Mouse (Mus musculus): ENCODE measurements around the gene Eef1a2. TPM values are rescaled to one million over a fixed set of nuclear protein-coding genes. Genes with fewer than 3 reads are reported as not detected.

Gene Eef1a2
- polyA plus RNA-seq, 1 experiment, result not detected

DNA sequence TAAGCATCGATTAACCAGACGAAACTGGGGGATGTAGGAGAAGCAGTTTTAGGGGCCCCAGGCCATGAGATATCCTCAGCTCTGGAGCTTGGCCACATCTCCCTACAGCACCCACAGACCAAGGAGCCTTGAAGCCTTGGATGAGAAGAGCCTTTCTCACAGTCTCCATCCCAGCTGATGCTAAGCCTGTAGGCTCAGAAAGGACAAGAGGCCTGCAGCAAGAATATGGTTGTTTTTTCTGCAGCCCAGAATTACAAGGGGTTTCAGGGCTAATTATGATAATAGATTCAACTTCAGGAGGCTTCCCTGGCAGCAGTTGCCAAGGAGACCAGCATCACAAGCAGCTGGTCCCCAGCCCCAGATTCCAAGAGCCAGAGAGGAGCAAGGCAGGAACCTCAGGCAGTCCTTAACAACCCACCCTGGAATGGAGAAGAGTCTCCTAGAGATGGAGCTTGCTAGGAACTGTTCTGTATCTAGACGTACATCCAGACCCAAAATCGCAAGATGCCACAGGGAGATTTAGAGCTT lies 35.8 kb downstream of the Eef1a2 start:
- no peak for TF ChIP-seq CTCF (IDR thresholded peaks at IDR 0.05; ENCODE audit: low read depth, low read length)
- no peak for TF ChIP-seq POLR2A (IDR thresholded peaks at IDR 0.05; ENCODE audit: borderline replicate concordance, low read depth, low read length)
- no peak overlapping the region for H3K4me3 ChIP-seq (ENCODE audit: insufficient read depth, low read length)
- no peaks in the 10 kb centered on the region for H3K4me1 ChIP-seq (ENCODE audit: control insufficient read depth, insufficient read depth, low read length)
- H3K27ac ChIP-seq (ENCODE audit: insufficient read depth, low read depth, low read length), result no peak overlapping the region

DNA sequence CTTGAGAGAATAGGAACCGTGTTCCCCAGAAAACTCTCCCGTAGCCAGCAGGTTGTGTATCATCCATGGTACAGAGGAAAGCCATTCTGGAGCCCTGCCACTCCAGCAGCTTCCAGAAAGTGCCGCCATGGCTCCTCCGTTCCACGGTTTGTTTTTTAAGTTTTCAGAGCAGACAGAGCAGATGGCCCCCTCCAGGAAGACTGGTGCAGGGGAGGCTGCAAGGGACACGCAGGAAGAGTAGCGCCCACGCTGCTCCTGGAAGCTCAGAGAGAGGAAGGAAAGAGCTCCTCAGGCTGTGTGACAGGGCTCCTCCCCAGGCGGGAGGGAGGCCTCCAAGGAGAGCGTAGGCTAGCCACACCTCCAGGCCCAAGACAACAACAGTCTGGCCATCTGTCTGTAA lies 36.9 kb downstream of the Eef1a2 start:
- H3K4me3 ChIP-seq (ENCODE audit: insufficient read depth, low read length), result no peak overlapping the region
- H3K4me1 ChIP-seq (ENCODE audit: control insufficient read depth, insufficient read depth, low read length), result no peaks in the 10 kb centered on the region
- no peak overlapping the region for H3K27ac ChIP-seq (ENCODE audit: insufficient read depth, low read depth, low read length)
- TF ChIP-seq CTCF (IDR thresholded peaks at IDR 0.05; ENCODE audit: low read depth, low read length), result no peak
- TF ChIP-seq POLR2A (IDR thresholded peaks at IDR 0.05; ENCODE audit: borderline replicate concordance, low read depth, low read length), result no peak

DNA sequence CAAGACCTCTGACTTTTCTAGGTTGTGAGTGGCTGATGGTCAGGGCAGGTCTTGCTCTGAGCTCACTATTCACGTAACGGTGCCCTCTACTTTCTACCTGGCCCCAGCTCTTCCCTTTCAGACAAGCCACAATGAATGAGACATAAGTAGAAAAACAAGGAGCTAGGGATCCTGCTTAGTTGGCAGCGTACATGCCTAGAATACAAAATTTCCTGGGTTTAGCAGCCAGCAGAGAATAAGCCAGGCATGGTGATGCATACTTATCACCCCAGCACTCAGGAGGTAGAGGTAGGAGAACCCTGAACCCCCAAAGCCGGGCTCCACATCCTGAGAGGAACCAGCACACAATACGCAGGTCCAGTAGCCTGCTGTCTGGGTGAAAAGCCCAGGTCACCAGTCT lies 40.4 kb downstream of the Eef1a2 start:
- TF ChIP-seq CTCF (IDR thresholded peaks at IDR 0.05; ENCODE audit: low read depth, low read length) (no peak), POLR2A (IDR thresholded peaks at IDR 0.05; ENCODE audit: borderline replicate concordance, low read depth, low read length) (no peak)
- H3K27ac ChIP-seq (ENCODE audit: insufficient read depth, low read depth, low read length), result no peak overlapping the region
- no peak overlapping the region for H3K4me3 ChIP-seq (ENCODE audit: insufficient read depth, low read length)
- H3K4me1 ChIP-seq (ENCODE audit: control insufficient read depth, insufficient read depth, low read length), result no peaks in the 10 kb centered on the region

DNA sequence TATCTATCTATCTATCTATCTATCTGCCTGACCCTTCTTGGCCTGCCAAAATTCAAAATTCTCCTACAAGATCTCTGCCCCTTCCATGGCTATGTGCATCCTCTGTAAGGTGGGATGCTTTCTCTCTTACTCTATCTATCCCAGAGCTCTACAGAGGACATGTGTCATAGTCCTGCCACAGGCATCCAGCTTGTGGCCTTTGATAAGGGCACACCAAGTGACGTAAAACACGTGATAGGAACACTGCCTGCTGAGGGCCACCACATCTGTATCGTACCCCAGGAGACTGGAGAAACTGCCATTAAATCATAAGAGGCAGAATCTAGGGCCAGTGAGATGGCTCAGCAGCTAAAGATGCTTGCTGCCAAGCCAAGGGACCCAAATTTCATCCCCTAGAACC lies 41.4 kb downstream of the Eef1a2 start:
- no peaks in the 10 kb centered on the region for H3K4me1 ChIP-seq (ENCODE audit: control insufficient read depth, insufficient read depth, low read length)
- H3K4me3 ChIP-seq (ENCODE audit: insufficient read depth, low read length), result no peak overlapping the region
- TF ChIP-seq POLR2A (IDR thresholded peaks at IDR 0.05; ENCODE audit: borderline replicate concordance, low read depth, low read length), result no peak
- TF ChIP-seq CTCF (IDR thresholded peaks at IDR 0.05; ENCODE audit: low read depth, low read length), result no peak
- no peak overlapping the region for H3K27ac ChIP-seq (ENCODE audit: insufficient read depth, low read depth, low read length)

DNA sequence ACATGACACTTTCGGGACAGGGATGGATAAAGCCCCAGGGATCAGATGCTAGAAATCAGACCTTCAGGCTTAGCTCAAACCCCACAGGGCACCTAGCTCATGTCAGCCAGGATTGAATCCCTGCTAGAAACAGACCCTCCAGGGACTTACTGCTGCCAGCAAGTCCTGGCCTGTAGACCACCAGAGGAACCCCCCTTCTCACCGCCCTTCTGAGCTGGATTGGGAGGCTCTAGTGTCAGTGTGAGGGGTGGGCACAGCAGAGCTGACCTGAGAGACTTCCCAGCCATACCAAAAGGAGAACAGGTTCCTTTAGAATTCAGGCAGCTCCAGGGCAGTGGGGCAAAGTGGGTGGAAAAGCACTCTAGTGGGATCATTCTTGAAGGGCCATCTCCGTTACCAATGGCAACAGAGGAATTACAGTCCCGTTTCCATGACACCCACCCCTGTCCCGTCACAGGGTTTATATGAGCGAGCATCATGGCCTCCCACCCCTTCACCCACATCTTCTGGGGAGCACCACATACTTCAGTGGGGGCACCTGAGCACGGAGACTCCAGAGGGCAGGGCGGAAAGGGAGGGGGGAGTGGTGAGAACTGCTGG lies 43.0 kb downstream of the Eef1a2 start:
- TF ChIP-seq POLR2A (IDR thresholded peaks at IDR 0.05; ENCODE audit: borderline replicate concordance, low read depth, low read length) (no peak), CTCF (IDR thresholded peaks at IDR 0.05; ENCODE audit: low read depth, low read length) (no peak)
- Histone ChIP-seq H3K4me1 (ENCODE audit: control insufficient read depth, insufficient read depth, low read length) (no peaks in the 10 kb centered on the region), H3K4me3 (ENCODE audit: insufficient read depth, low read length) (no peak overlapping the region), H3K27ac (ENCODE audit: insufficient read depth, low read depth, low read length) (no peak overlapping the region)

DNA sequence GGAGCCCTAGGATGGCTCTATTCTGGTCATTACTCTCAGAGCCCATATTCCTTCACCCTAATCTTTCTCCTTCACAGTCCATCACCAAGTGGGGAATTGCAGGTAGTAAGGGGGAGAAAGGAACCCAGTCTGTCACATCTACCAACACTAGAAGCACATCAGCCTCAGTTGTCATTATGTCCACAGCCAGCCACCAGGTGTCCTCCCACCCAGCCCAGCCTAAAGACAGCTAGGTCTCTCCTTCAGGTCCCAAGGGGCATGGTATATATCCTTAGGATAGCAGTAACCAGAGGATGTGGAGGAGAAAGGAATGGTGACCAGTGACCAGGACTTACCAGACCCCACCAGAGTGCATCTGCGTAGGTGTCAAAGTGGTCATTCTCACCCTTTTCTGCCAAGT lies 45.1 kb downstream of the Eef1a2 start:
- Histone ChIP-seq H3K4me1 (ENCODE audit: control insufficient read depth, insufficient read depth, low read length) (no peaks in the 10 kb centered on the region), H3K4me3 (ENCODE audit: insufficient read depth, low read length) (no peak overlapping the region), H3K27ac (ENCODE audit: insufficient read depth, low read depth, low read length) (no peak overlapping the region)
- TF ChIP-seq CTCF (IDR thresholded peaks at IDR 0.05; ENCODE audit: low read depth, low read length), result no peak
- no peak for TF ChIP-seq POLR2A (IDR thresholded peaks at IDR 0.05; ENCODE audit: borderline replicate concordance, low read depth, low read length)

DNA sequence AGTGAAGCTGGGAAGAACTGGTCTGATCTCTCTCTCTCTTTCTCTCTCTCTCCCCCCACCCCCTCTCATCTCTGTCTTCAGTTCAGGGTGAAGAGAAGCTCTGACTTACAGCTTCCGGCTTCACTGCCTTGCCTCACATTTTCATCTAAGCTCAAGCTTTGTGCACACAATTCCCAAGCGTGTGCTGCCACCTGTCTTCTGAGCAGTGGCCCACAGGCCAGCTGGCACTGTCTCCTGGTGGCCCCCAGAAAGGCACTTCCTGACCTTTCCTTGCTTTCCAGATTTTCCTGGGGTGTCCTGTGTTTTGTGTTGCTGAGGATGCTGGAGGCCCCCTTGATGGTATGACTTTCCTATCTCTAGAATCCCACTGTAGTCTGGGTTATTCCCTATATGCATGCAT lies 52.7 kb downstream of the Eef1a2 start:
- TF ChIP-seq POLR2A (IDR thresholded peaks at IDR 0.05; ENCODE audit: borderline replicate concordance, low read depth, low read length) (no peak), CTCF (IDR thresholded peaks at IDR 0.05; ENCODE audit: low read depth, low read length) (no peak)
- no peak overlapping the region for H3K4me3 ChIP-seq (ENCODE audit: insufficient read depth, low read length)

DNA sequence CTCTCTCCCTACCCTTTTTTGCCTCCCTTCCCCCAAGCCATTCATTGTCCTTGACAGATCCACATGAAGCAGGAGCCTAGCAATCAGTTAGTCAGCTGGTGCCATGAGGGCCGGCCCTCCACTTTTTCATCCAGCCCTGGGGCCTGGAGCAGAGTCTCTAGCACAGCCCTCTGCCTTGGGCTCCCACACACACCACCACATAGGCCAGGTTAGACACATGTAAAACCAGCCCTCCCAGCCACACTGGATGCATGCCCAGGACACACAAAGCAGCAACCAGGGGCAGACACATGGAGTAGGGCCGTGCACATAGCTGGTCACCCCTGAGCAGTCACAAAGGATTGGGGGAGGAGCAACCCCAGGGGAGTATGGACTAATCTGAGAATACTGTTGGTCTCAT lies 54.7 kb downstream of the Eef1a2 start:
- Histone ChIP-seq H3K27ac (ENCODE audit: insufficient read depth, low read depth, low read length) (no peak overlapping the region), H3K4me3 (ENCODE audit: insufficient read depth, low read length) (no peak overlapping the region), H3K4me1 (ENCODE audit: control insufficient read depth, insufficient read depth, low read length) (no peaks in the 10 kb centered on the region)
- TF ChIP-seq CTCF (IDR thresholded peaks at IDR 0.05; ENCODE audit: low read depth, low read length) (no peak), POLR2A (IDR thresholded peaks at IDR 0.05; ENCODE audit: borderline replicate concordance, low read depth, low read length) (no peak)

More for the DNA sequence above, 52.7 kb downstream of the Eef1a2 start:
- no peaks in the 10 kb centered on the region for H3K4me1 ChIP-seq (ENCODE audit: control insufficient read depth, insufficient read depth, low read length)
- no peak overlapping the region for H3K27ac ChIP-seq (ENCODE audit: insufficient read depth, low read depth, low read length)

DNA sequence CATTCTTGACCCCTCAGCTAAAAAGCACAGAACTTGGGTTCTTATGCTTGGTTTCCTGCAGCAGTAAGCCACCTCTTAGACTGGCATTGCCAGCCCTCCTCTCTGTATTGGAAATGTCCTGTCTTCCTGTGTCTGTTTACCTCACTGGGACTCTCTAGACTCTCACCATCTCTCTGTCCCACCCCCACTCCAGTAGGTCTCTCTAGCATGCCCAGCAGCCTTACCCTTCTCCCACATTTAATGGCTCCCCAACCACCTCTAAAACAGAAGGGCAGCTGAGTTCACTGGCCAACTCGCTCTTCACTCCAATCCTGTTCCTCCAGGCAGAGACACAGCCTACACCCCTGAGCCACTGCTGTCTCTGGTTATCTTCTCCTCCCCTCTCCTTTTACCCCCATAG lies 55.2 kb downstream of the Eef1a2 start:
- no peak for TF ChIP-seq POLR2A (IDR thresholded peaks at IDR 0.05; ENCODE audit: borderline replicate concordance, low read depth, low read length)
- TF ChIP-seq CTCF (IDR thresholded peaks at IDR 0.05; ENCODE audit: low read depth, low read length), result no peak
- Histone ChIP-seq H3K4me1 (ENCODE audit: control insufficient read depth, insufficient read depth, low read length) (no peaks in the 10 kb centered on the region), H3K27ac (ENCODE audit: insufficient read depth, low read depth, low read length) (no peak overlapping the region), H3K4me3 (ENCODE audit: insufficient read depth, low read length) (no peak overlapping the region)

DNA sequence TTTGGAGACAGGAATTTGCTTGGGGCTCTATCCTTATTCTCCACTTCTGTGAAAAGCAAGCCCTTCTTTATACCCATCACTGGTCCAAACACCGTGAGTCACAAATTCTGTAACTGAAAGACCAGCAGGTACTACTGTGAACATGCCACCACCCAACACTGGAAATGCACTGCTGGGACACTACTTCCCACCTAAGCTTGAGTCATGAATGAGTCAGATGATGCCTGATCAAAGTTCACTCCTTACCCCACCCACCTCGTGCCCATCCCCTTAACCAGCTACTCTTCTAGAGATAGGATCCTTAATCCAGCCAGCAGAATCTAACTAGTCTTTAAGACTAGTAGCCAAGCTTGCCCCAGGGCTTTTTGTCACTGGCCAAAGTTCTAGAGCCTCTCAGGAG lies 56.7 kb downstream of the Eef1a2 start:
- TF ChIP-seq CTCF (IDR thresholded peaks at IDR 0.05; ENCODE audit: low read depth, low read length) (no peak), POLR2A (IDR thresholded peaks at IDR 0.05; ENCODE audit: borderline replicate concordance, low read depth, low read length) (no peak)
- Histone ChIP-seq H3K4me3 (ENCODE audit: insufficient read depth, low read length) (no peak overlapping the region), H3K4me1 (ENCODE audit: control insufficient read depth, insufficient read depth, low read length) (no peaks in the 10 kb centered on the region), H3K27ac (ENCODE audit: insufficient read depth, low read depth, low read length) (no peak overlapping the region)

Other genes with a start within 250 kb of the Eef1a2 start
- 32.4 and 34.0 TPM in 2 replicates for gene Ythdf1, start 236.1 kb downstream of the Eef1a2 start, polyA plus RNA-seq (2012; ENCODE audit: insufficient read depth, insufficient read length, missing spikeins)
- not detected in 2 replicates for gene Birc7, start 228.0 kb downstream of the Eef1a2 start, polyA plus RNA-seq (2012; ENCODE audit: insufficient read depth, insufficient read length, missing spikeins)
- not detected in 2 replicates for gene Nkain4, start 202.3 kb downstream of the Eef1a2 start, polyA plus RNA-seq (2012; ENCODE audit: insufficient read depth, insufficient read length, missing spikeins)
- 30.5 and 35.3 TPM in 2 replicates for gene Arfgap1, start 189.8 kb downstream of the Eef1a2 start, polyA plus RNA-seq (2012; ENCODE audit: insufficient read depth, insufficient read length, missing spikeins)
- gene Col20a1, start 170.5 kb downstream of the Eef1a2 start, polyA plus RNA-seq (2012; ENCODE audit: insufficient read depth, insufficient read length, missing spikeins), result 1.5 and 1.9 TPM in 2 replicates
- gene Chrna4, start 113.5 kb downstream of the Eef1a2 start, polyA plus RNA-seq (2012; ENCODE audit: insufficient read depth, insufficient read length, missing spikeins), result not detected in 2 replicates
- not detected in 2 replicates for gene Kcnq2, start 21.7 kb downstream of the Eef1a2 start, polyA plus RNA-seq (2012; ENCODE audit: insufficient read depth, insufficient read length, missing spikeins)
- gene Ppdpf, start 30.2 kb upstream of the Eef1a2 start, polyA plus RNA-seq (2012; ENCODE audit: insufficient read depth, insufficient read length, missing spikeins), result 46.1 and 47.5 TPM in 2 replicates
- gene Ptk6, start 45.8 kb upstream of the Eef1a2 start, polyA plus RNA-seq (2012; ENCODE audit: insufficient read depth, insufficient read length, missing spikeins), result not detected in 2 replicates
- gene Srms, start 56.2 kb upstream of the Eef1a2 start, polyA plus RNA-seq (2012; ENCODE audit: insufficient read depth, insufficient read length, missing spikeins), result not detected in 2 replicates
- not detected in 2 replicates for gene Fndc11, start 63.0 kb upstream of the Eef1a2 start, polyA plus RNA-seq (2012; ENCODE audit: insufficient read depth, insufficient read length, missing spikeins)
- gene Helz2, start 85.0 kb upstream of the Eef1a2 start, polyA plus RNA-seq (2012; ENCODE audit: insufficient read depth, insufficient read length, missing spikeins), result 11.2 and 13.3 TPM in 2 replicates
- gene Gmeb2, start 131.0 kb upstream of the Eef1a2 start, polyA plus RNA-seq (2012; ENCODE audit: insufficient read depth, insufficient read length, missing spikeins), result 11.4 and 16.4 TPM in 2 replicates
- gene Stmn3, start 157.5 kb upstream of the Eef1a2 start, polyA plus RNA-seq (2012; ENCODE audit: insufficient read depth, insufficient read length, missing spikeins), result not detected in 2 replicates
- gene Rtel1, start 162.7 kb upstream of the Eef1a2 start, polyA plus RNA-seq (2012; ENCODE audit: insufficient read depth, insufficient read length, missing spikeins), result 17.1 and 27.3 TPM in 2 replicates
- gene Zgpat, start 207.9 kb upstream of the Eef1a2 start, polyA plus RNA-seq (2012; ENCODE audit: insufficient read depth, insufficient read length, missing spikeins), result 18.7 and 22.5 TPM in 2 replicates
- gene Arfrp1, start 208.4 kb upstream of the Eef1a2 start, polyA plus RNA-seq (2012; ENCODE audit: insufficient read depth, insufficient read length, missing spikeins), result 41.3 and 47.7 TPM in 2 replicates
- 10.9 and 15.7 TPM in 2 replicates for gene Lime1, start 223.1 kb upstream of the Eef1a2 start, polyA plus RNA-seq (2012; ENCODE audit: insufficient read depth, insufficient read length, missing spikeins)